28 mouse cellular contexts compared by ENCODE assay signal in the genomic region with DNA sequence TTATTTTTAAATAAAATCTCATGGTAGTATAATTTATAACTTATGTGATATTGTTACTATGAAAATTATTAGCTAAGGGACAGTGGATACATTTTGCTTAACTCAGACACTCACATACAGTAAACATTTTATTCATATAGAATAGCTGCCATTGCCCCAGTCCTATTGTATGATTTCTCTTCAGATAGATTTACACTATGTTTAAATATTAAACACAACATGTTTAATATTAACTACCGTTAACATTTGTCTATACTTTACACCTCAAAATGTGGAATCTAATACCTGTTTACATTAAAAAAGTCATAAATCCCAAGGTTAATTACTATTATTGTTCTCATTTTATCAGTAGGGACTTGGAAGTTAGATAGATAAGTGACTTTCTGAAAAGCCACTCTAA.
"Had no signal": no experiment of that assay in that cellular context is flagged by ENCODE, and none has a peak within 500 bp of the region (broad histone marks: within the 10 kb centered on the region; RNA-seq: fewer than 3 reads in every experiment).

No protein-coding gene starts in this region.

- H3K27me3 ChIP-seq: embryonic facial prominence, embryonic 12.5 days; embryonic facial prominence, embryonic 13.5 days; embryonic facial prominence, embryonic 15.5 days; forebrain, embryonic 12.5 days; forebrain, embryonic 13.5 days; forebrain, embryonic 15.5 days had no signal

- H3K4me1 ChIP-seq: embryonic facial prominence, embryonic 10.5 days; embryonic facial prominence, embryonic 12.5 days; embryonic facial prominence, embryonic 13.5 days; embryonic facial prominence, embryonic 15.5 days; forebrain, embryonic 10.5 days; forebrain, embryonic 12.5 days; forebrain, embryonic 13.5 days; forebrain, embryonic 15.5 days had no signal

- DNase-seq: cerebellum, adult 2 months; cerebellum, adult 8-10 months; cerebellum, adult 9-10 months; cerebellum, adult 9-11 months; cerebellum, postnatal 10 days; cerebellum, postnatal 14 days; cerebellum, postnatal 25 days; cerebellum, postnatal 36 days; embryo, embryonic 11 days; forebrain, postnatal 0 days; gastrocnemius, adult 2 months; gastrocnemius, postnatal 10 days; gastrocnemius, postnatal 14 days; gastrocnemius, postnatal 25 days; gastrocnemius, postnatal 36 days; heart, adult 11 months; heart, adult 2 months had no signal

- H3K27ac ChIP-seq: embryonic facial prominence, embryonic 10.5 days; embryonic facial prominence, embryonic 12.5 days; embryonic facial prominence, embryonic 13.5 days; embryonic facial prominence, embryonic 15.5 days; forebrain, embryonic 10.5 days; forebrain, embryonic 12.5 days; forebrain, embryonic 13.5 days; forebrain, embryonic 15.5 days; gastrocnemius, adult 2 months; heart, adult 2 months had no signal

- H3K4me3 ChIP-seq: embryonic facial prominence, embryonic 10.5 days; embryonic facial prominence, embryonic 12.5 days; embryonic facial prominence, embryonic 13.5 days; embryonic facial prominence, embryonic 15.5 days; erythroblast, embryonic 14.5 days; forebrain, embryonic 10.5 days; forebrain, embryonic 12.5 days; forebrain, embryonic 13.5 days; forebrain, embryonic 15.5 days; gastrocnemius, adult 2 months; heart, adult 2 months had no signal

- H3K36me3 ChIP-seq: embryonic facial prominence, embryonic 10.5 days; embryonic facial prominence, embryonic 12.5 days; embryonic facial prominence, embryonic 13.5 days; embryonic facial prominence, embryonic 15.5 days; forebrain, embryonic 10.5 days; forebrain, embryonic 12.5 days; forebrain, embryonic 15.5 days had no signal

- H3K4me2 ChIP-seq: embryonic facial prominence, embryonic 12.5 days; embryonic facial prominence, embryonic 13.5 days; embryonic facial prominence, embryonic 15.5 days; forebrain, embryonic 12.5 days; forebrain, embryonic 13.5 days; forebrain, embryonic 15.5 days had no signal

- H3K9ac ChIP-seq: embryonic facial prominence, embryonic 12.5 days; embryonic facial prominence, embryonic 13.5 days; embryonic facial prominence, embryonic 15.5 days; forebrain, embryonic 12.5 days; forebrain, embryonic 13.5 days; forebrain, embryonic 15.5 days; forebrain, postnatal 0 days had no signal

- ATAC-seq: forebrain, embryonic 13.5 days; forebrain, embryonic 14.5 days; forebrain, embryonic 15.5 days; forebrain, embryonic 16.5 days; forebrain, postnatal 0 days had no signal

- H3K9me3 ChIP-seq: embryonic facial prominence, embryonic 10.5 days; embryonic facial prominence, embryonic 12.5 days; embryonic facial prominence, embryonic 13.5 days; embryonic facial prominence, embryonic 15.5 days; forebrain, embryonic 10.5 days; forebrain, embryonic 12.5 days; forebrain, embryonic 13.5 days; forebrain, embryonic 15.5 days had no signal
